Mouse (Mus musculus) cerebellum, adult 2 months (tissue): ENCODE data around the gene Cfap299.

Source experiments
- CTCF ChIP-seq: fragments of 200-500 bp; IDR thresholded peaks from 2 replicates; pipeline ENCODE4 v1.5.1; 2011; ENCODE audit warnings: low read depth, mild to moderate bottlenecking, control low read depth, low read length, moderate library complexity, borderline replicate concordance; ENCODE audit not compliant: insufficient read depth
- POLR2A ChIP-seq: fragments of 200-500 bp; IDR thresholded peaks from 2 replicates; pipeline ENCODE4 v1.6.1; 2011; ENCODE audit warnings: low read length, control low read depth, borderline replicate concordance; ENCODE audit not compliant: insufficient read depth

DNA sequence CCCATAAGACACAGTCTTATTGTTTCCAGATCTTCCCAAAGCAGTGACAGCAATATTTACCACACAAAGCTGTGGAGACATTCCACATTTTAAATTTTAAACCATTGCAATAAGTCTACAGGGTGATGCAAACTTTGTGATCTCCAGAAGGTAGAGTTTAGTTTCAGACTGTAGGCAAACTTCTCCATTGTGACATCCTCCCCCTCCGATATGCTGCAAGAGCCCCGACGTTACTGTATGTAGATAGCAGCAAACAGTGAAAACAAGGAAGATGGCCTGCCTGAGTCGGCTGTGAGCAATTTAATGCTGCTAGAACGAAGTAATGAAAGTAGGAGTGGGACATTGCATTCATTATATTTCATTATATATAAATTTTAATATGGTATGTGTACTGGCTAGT, 359.1 kb downstream of the Cfap299 start:
- TF ChIP-seq CTCF (no peak), POLR2A (no peak)
